Mouse (Mus musculus) 3T3-L1 (cell line): Measurements from ENCODE around the gene Slc6a21.

ENCODE experiments used
- DNase-seq: peaks from one replicate; pipeline ENCODE4 v3.0.0-alpha.2; 2015; ENCODE audit warnings: low read depth, low spot score

Gene Slc6a21

DNA sequence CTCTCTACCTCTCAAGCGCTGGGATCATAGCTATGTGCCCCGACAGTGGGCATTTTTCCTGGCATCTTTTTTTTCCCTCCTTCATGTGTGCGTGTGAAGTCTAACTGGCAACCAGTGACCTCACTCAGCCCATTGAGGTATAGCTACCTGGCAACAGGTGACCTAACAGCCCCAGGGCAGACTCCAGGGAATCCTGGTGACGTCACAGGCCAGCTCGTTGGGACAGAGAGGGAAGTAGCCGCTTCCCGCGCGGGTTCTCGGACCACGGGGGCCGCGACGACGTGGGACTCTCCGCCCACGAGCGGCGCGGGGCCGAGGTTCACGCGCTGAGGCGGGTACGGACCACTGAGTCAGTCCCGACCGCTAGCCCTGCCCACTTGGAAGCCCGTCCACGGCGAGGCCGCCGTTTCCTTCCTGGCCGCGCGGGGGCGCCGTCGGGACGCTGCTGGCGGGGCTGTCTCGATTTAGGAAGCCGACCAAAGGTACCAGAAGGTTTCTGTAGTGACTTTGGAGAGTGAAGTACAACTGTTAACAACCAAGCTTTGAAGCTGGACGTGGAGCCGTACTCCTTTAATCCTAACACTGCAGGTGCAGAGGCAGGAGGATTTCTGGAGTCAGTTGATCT lies at the start of gene Slc6a21:
Gene Slc6a21, plus strand, starts transcription at position 378 of the 625 bp plus-strand sequence.
- peak; percentile 21 for DNase-seq

DNA sequence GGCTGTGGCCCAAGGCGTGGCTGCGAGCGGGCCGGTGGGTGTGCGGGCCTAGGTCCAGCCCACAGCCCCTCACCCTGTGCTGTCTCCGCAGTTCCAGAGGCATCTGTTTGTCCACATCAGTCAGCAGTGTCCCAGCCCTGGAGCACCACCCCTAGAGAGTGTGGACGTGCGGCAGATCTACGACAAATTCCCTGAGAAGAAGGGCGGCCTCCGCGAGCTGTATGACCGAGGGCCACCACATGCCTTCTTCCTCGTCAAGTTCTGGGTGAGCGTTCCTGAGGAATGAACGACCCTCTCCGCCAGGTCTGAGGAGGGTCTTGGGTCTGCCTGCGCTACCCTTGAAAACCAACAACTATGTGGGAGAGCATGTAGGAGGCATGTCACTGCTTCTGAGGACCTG lies 48.8 kb upstream of the Slc6a21 start:
- no peak for DNase-seq

DNA sequence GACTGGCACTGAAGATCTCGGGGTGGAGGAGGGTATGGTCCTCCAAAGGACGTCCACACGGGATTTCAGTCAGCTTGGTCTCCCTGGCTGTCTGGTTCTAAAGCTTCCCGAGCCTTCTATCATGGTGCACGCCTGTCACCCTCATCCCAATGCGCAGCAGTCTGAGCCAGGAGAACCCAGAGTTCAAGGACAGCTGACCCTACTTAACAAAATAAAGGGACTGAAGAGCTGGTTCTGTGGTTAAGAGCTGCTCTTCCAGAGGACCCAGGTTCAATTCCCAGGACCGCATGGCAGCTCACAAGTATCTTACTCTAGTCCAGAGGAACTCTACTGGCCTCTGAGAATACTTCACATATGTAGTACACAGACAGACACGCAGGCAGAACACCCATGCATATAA lies 48.3 kb upstream of the Slc6a21 start:
- no peak for DNase-seq

DNA sequence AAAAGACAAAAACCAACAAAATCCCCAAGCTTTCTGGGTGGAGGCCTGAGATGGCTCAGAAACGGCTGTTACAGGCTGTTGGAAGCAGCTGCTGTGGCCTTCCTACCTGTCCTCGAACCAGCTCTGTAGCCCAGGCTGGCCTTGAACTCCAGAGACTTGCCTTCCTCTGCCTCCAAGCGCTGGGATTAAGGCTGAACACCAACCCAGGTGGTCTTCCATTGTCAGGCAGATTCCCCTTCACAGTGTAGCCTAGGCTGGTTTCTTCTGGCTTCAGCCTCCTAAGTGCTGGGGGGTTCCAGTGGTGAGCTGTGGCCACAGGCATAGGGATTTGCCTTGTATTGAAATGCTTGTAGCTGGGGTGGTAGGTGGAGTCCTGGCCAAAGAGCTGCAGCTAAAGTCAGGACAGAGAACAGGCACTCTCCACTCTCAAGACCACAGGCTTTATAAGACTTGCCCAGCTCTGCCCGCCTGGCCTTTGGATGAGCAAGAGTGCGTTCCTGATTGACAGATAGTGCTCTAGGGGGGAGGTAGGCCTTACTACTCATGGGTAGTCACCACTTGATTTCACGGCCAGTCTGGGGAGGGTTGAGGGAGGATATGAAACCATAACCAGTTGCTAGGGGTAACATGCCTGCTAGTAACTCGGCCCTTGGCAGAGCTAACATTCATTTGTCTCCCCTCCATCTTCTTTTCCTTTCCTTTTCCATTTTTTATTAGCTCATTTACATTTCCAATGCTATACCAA lies 47.7 kb upstream of the Slc6a21 start:
- DNase-seq, result no peak

GRCm38 (mm10) chr7:45231192-45231591 lies 46.1 kb upstream of the Slc6a21 start:
- no peak for DNase-seq

DNA sequence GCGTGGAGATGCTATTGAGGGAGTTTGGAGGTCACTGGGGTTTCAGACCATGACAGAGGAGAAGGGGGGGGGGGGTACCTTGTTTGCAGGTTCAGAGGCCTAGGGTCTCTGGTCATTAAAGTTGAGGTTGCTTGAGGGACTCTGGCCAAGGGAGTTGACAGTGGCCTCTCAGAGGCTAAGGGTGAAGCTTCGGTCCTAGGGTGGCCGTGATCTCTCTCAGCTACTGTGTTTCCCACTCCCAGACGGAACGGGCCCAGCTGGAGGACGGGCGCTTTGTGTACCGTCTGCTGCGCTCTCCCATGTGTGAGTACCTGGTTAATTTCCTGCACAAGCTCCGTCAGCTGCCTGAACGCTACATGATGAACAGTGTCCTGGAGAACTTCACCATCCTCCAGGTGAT lies 45.4 kb upstream of the Slc6a21 start:
- DNase-seq, result no peak

- no peak for DNase-seq
Observed at GRCm38 (mm10) chr7:45232716-45233465, 44.4 kb upstream of the Slc6a21 start.

DNA sequence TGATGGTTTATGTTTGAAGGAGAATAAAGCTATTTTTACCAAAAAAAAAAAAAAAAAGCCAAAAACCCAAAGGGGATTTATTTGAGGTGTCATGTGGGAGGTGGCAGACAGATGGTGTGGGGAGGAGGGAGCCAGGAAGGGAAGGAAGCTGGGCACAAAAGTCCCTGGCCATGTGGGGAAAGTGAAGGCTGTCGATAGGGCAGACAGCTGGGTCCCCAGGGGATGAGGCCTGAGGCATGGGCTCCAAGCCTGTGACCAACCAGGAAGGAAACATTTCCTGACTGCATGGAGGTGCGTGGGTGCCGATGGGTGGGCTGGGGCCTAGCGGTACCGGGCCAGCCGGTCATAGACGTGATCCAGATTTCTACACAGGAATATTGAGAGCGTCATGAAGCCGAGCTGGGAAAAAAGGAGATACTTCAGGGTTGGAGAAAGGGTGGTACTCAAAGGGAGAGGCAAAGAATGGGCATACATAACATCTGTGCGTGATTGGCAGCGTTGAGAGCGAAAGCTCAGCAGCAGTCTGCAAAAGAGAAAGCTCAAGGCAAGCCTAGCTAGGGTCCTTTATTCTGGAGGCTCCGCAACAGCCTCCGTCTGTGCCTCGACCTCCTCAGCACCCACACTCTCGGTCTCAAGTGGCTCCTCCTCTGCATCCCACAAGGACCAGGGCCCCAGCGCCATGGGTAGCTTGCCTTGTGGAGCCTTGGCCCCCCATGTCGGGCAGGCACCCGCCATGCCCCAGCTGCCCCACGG lies 43.6 kb upstream of the Slc6a21 start:
- no peak for DNase-seq

DNA sequence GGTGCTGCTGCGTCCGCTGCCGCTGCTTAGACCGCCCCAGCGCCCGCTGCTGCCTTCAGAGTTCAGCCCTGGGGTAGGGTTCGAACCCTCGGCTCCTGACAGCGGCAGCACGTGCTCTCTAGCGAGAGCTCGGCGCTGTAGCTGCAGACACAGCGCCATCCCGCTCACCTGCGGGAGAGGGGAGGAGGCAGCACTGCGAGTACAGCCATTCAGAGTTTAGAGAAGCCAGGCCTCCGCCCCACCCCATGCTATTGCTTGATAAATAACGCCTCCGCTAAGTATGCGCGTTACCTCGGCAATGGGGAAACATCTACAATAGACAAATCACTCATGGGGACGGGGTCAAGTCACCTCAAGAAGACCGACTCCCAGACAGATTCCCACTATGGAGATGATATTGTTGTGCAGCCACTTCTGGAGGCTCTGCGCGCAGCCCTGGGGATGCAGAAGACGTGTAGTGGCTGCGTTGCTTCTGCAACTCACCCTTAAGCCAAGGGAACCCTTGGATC lies 42.9 kb upstream of the Slc6a21 start:
- no peak for DNase-seq

DNA sequence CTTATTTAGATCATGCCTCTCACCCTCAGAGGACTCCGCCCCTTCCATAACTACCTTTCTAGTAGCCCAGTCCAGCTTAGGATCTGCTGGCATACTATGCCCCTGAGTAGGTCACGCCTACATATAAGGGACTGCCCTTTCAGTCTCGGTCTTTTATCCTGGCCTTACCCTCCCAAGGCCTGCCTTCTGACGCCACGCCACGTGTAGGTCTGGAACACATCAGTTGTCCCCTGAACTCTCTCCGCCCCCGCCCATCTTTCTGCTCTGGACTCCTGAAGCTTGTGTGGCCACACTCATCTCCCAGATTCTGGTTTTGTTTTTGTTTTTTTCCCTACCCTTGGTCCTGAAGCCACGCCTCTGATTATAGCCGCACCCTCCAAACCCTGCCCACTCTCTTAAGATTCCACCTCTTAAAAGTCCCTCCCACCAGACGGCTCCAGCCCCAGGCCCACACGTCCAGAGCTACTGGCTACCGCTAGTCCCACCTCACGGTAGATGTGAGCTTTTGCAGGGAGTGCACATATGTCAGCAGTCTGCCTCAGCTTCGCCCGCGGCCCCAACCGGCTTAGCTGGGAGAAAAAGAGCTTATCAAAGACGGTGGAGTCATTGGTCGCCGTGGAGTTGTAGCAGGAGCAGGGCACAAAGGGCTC lies 42.3 kb upstream of the Slc6a21 start:
- no peak for DNase-seq

GRCm38 (mm10) chr7:45235656-45236180 lies 41.6 kb upstream of the Slc6a21 start:
- DNase-seq, result no peak

DNA sequence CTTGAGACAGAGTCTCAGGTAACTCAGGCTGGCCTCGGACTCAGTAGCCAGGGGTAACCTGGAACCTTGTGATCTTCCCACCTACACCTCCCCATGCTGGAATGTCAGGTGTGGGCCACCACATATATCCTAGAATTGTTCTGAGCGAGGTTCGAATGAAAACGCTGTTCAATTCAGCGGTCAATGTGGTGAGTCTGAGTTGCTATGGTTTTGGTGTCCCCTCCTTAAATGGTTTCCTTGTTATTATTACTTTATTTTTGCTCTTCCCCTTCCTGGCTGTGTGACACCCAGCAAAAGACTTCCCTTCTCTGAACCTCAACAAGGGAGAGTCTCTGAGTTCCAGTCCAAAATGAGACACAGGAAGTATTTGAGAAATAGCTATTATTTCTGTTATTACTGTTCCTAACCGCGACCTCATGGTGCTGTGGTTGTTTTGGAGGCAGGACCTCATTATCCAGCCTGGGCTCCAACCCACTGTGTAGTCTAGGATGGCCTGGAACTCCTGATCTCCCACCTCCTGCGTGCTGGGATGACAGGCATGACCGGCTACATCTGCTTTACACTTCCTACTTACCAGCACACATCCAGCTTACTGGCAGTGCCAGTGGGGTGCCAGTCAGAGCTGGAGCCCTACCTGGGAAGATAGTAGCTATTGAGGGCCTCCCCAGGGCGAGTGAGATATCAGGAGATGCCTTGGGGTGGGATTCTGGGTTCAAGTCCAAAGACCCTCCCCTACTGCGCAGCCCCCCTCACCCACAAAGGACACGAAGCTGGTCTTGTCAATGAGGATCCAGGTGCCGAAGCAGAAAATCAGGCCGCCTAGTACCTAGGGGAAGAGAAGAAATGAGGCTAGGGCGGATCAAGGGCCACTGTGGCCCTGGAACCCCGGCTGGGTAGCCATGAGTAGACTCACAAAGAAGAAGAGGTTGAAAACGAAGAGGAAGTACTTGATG lies 39.3 kb upstream of the Slc6a21 start:
- no peak for DNase-seq

DNA sequence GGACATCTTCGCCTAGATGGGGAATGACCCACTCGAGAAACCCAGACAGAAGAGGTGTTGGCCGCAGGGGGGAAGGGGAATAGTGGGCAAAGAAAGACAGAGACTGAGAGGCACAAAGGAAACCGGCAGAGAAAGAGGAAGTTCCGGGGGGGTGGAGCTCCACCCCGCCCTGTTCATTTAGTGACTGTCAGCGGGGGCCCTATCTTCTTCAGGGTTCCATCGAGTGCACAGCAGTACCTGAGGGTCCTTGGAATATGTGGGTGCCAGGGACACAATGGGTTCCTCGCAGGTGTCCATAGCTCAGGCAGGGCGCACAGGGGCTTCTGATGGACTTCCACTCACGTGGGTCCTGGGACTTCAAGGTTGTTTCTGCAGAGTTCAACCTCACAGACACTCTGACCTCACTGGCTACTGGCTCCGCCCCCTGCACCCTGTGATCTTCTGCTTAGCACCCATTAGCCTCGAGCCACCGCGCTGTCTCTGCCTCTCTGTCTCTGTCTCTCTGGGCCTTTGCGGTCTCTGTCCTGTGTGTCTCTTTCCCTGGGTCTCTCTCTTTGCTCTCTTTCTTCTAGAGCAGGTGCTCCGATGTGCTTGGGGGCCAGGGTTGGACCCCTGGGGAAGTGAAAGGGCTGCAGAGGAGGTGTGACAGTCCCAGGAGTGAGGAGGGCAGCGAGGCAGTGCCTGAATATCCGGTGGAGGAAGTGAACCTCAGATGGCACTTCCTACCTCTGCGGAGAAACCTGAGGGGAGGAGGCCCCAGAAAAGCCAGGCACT lies 38.4 kb upstream of the Slc6a21 start, which contains the start of gene Cd37:
Gene Cd37, minus strand, starts transcription at position 393 of the 774 bp plus-strand sequence.
- DNase-seq, result no peak

DNA sequence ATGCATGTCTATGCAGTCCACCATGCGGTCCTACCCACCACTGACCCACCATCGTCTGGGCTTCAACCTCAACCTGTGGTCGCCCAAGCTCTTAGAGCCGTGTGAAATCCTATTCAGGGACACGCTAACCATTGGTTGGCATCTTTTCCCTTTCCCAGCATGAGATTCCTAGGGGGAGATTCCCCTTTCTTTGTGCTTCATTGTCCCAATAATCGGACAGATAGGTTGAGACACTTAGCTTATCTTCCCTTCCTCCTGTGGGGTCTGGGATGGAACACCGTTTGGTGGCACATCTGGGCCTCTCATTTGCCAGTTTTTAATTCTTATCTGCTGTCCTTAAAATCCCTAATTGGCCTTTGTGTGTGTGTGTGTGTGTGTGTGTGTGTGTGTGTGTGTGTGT lies 37.2 kb upstream of the Slc6a21 start:
- DNase-seq, result no peak

DNA sequence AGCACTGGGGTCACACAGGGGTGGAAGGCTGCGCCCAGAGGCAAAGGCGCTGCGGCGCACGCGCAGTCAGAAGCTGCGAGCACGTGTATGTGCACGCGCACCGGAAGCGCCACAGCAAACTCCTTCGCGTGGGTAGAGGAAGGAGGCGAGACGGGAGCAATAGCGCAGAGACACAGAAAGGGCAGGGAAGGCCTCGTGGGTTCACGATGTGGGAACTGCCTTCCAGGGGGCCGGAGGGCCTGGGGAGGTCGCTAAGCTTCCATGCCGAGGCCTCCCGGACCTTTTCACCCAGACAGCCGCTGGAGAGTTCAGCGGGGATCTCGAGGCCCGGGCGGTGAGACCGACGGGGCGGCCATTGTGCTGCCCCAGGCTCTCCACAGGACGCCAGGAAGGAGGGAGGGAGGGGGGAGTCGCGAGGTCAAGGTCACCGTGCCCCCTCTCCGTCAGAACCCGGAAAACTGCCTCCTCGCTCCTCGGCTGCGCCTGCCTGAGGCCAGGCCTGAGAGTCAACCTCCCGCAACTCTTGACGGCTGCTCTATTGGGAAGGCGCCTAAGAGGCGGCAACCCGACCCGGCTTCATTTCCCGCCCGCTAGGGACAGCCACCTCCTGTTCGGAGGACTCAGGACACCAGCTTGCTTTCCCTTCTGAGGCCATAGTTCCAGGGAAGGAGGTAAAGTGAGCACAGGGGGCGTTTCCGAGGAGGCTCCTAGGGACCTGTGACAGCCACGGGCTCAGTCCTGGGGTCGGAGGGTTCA lies 36.5 kb upstream of the Slc6a21 start, which contains the start of gene Slc6a16:
Gene Slc6a16, plus strand, starts transcription at position 453 of the 756 bp plus-strand sequence.
- no peak for DNase-seq

DNA sequence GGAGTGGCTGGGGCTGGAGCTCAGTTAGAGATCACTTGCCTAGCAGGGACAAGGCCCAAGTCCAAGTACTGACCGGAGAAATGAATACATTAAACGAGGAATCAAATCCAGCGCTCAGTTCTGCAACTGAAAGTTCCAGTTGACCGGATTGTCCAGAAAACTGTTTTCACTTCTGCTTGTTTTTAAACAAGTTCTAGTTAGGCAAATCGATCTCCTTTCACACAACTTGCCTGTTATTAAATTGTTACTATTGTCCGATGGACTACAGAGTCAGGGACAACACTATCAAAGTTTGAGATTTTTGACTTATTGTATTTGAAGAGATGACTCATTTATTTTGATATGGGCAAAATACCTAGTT lies 35.9 kb upstream of the Slc6a21 start:
- DNase-seq, result no peak

DNA sequence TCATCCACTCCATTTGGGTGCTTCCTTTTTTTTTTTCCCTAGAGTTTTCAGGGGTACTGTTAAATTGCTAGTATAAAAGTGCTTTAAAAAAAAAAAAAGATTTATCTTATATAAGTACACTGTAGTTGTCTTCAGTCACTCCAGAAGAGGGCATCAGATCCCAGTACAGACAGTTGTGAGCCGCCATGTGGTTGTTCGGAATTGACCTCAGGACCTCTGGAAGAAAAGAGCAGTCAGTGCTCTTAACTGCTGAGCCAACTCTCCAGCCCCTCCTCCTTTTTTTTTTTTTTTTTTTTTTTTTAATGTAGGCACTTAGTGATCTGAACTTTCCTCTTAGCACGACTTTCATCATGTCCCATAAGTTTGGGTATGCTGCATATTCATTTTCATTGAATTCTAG lies 29.6 kb upstream of the Slc6a21 start:
- DNase-seq, result peak; percentile 14

GRCm38 (mm10) chr7:45253806-45254205 lies 23.5 kb upstream of the Slc6a21 start:
- DNase-seq, result no peak
